Mouse (Mus musculus): ENCODE results near the gene Zcchc7. TPM values are rescaled to one million over a fixed set of nuclear protein-coding genes. Genes with fewer than 3 reads are reported as not detected.

Gene Zcchc7
- polyA plus RNA-seq, 1 experiment from 2014 or later: 47.6 TPM

GRCm38 (mm10) chr4:44777101-44777500, 21.4 kb downstream of the Zcchc7 start:
- Histone ChIP-seq H3K27me3 (no peaks in the 10 kb centered on the region), H3K36me3 (no peaks in the 10 kb centered on the region), H3K4me1 (no peaks in the 10 kb centered on the region), H3K27ac (no peak overlapping the region), H3K9ac (no peak overlapping the region), H3K4me2 (no peak overlapping the region), H3K9me3 (no peaks in the 10 kb centered on the region), H3K4me3 (no peak overlapping the region)
- WGBS: 84% methylated on average over 3 of the region's 3 CpGs
- no peak for ATAC-seq (ENCODE audit: insufficient number of reproducible peaks, low FRiP score, low TSS enrichment, low read depth)

GRCm38 (mm10) chr4:44777711-44778110, 22.0 kb downstream of the Zcchc7 start:
- Histone ChIP-seq H3K27me3 (no peaks in the 10 kb centered on the region), H3K9me3 (no peaks in the 10 kb centered on the region), H3K9ac (no peak overlapping the region), H3K36me3 (no peaks in the 10 kb centered on the region), H3K4me3 (no peak overlapping the region), H3K4me1 (no peaks in the 10 kb centered on the region), H3K4me2 (no peak overlapping the region), H3K27ac (no peak overlapping the region)
- ATAC-seq (ENCODE audit: insufficient number of reproducible peaks, low FRiP score, low TSS enrichment, low read depth): no peak

GRCm38 (mm10) chr4:44778316-44778715, 22.6 kb downstream of the Zcchc7 start:
- WGBS: 38% methylated on average over 3 of the region's 3 CpGs

GRCm38 (mm10) chr4:44780462-44781157, 24.9 kb downstream of the Zcchc7 start:
- Histone ChIP-seq H3K36me3 (no peaks in the 10 kb centered on the region), H3K27me3 (no peaks in the 10 kb centered on the region), H3K4me2 (no peak overlapping the region), H3K9ac (no peak overlapping the region), H3K9me3 (no peaks in the 10 kb centered on the region), H3K4me3 (no peak overlapping the region), H3K27ac (no peak overlapping the region), H3K4me1 (no peaks in the 10 kb centered on the region)
- 71% methylated on average over 4 of the region's 4 CpGs for WGBS
- ATAC-seq (ENCODE audit: insufficient number of reproducible peaks, low FRiP score, low TSS enrichment, low read depth): no peak

More at GRCm38 (mm10) chr4:44778316-44778715, 22.6 kb downstream of the Zcchc7 start:
- Histone ChIP-seq H3K9ac (no peak overlapping the region), H3K36me3 (no peaks in the 10 kb centered on the region), H3K4me1 (no peaks in the 10 kb centered on the region), H3K4me2 (no peak overlapping the region), H3K9me3 (no peaks in the 10 kb centered on the region), H3K27ac (no peak overlapping the region), H3K27me3 (no peaks in the 10 kb centered on the region), H3K4me3 (no peak overlapping the region)
- ATAC-seq (ENCODE audit: insufficient number of reproducible peaks, low FRiP score, low TSS enrichment, low read depth): no peak

GRCm38 (mm10) chr4:44781494-44781893, 25.8 kb downstream of the Zcchc7 start:
- H3K4me3 ChIP-seq: no peak overlapping the region
- ATAC-seq (ENCODE audit: insufficient number of reproducible peaks, low FRiP score, low TSS enrichment, low read depth): no peak
- H3K9ac ChIP-seq: no peak overlapping the region
- H3K9me3 ChIP-seq: no peaks in the 10 kb centered on the region
- H3K36me3 ChIP-seq: no peaks in the 10 kb centered on the region
- H3K27me3 ChIP-seq: no peaks in the 10 kb centered on the region
- no peak overlapping the region for H3K4me2 ChIP-seq
- 64% methylated on average over 1 of the region's 1 CpGs for WGBS
- H3K4me1 ChIP-seq: no peaks in the 10 kb centered on the region
- H3K27ac ChIP-seq: no peak overlapping the region

- Histone ChIP-seq H3K27ac (no peak overlapping the region), H3K9ac (no peak overlapping the region), H3K36me3 (no peaks in the 10 kb centered on the region), H3K4me1 (no peaks in the 10 kb centered on the region), H3K4me3 (no peak overlapping the region), H3K4me2 (no peak overlapping the region), H3K9me3 (no peaks in the 10 kb centered on the region), H3K27me3 (no peaks in the 10 kb centered on the region)
- ATAC-seq (ENCODE audit: insufficient number of reproducible peaks, low FRiP score, low TSS enrichment, low read depth): no peak
- WGBS: 46% methylated on average over 6 of the region's 6 CpGs
Observed at GRCm38 (mm10) chr4:44783566-44784292, 28.1 kb downstream of the Zcchc7 start.

GRCm38 (mm10) chr4:44812855-44813254, 57.2 kb downstream of the Zcchc7 start:
- no peak overlapping the region for H3K4me3 ChIP-seq
- ATAC-seq (ENCODE audit: insufficient number of reproducible peaks, low FRiP score, low TSS enrichment, low read depth): no peak
- no peak overlapping the region for H3K9ac ChIP-seq
- WGBS: 89% methylated on average over 1 of the region's 1 CpGs
- H3K9me3 ChIP-seq: no peaks in the 10 kb centered on the region
- no peaks in the 10 kb centered on the region for H3K27me3 ChIP-seq
- no peaks in the 10 kb centered on the region for H3K4me1 ChIP-seq
- H3K4me2 ChIP-seq: no peak overlapping the region
- no peak overlapping the region for H3K27ac ChIP-seq
- H3K36me3 ChIP-seq: no peaks in the 10 kb centered on the region

- Histone ChIP-seq H3K4me1 (no peaks in the 10 kb centered on the region), H3K9me3 (no peaks in the 10 kb centered on the region), H3K27ac (no peak overlapping the region), H3K4me3 (no peak overlapping the region), H3K4me2 (no peak overlapping the region), H3K9ac (no peak overlapping the region), H3K27me3 (no peaks in the 10 kb centered on the region), H3K36me3 (no peaks in the 10 kb centered on the region)
- ATAC-seq (ENCODE audit: insufficient number of reproducible peaks, low FRiP score, low TSS enrichment, low read depth): no peak
- WGBS: 53% methylated on average over 4 of the region's 4 CpGs
Observed at GRCm38 (mm10) chr4:44813770-44814169, 58.1 kb downstream of the Zcchc7 start.

- WGBS: 67% methylated on average over 7 of the region's 7 CpGs
- H3K36me3 ChIP-seq: no peaks in the 10 kb centered on the region
- ATAC-seq (ENCODE audit: insufficient number of reproducible peaks, low FRiP score, low TSS enrichment, low read depth): no peak
- H3K4me3 ChIP-seq: no peak overlapping the region
- H3K4me2 ChIP-seq: no peak overlapping the region
- H3K27ac ChIP-seq: no peak overlapping the region
- no peaks in the 10 kb centered on the region for H3K4me1 ChIP-seq
- no peak overlapping the region for H3K9ac ChIP-seq
- H3K9me3 ChIP-seq: no peaks in the 10 kb centered on the region
- H3K27me3 ChIP-seq: no peaks in the 10 kb centered on the region
Observed at GRCm38 (mm10) chr4:44816584-44816983, 60.9 kb downstream of the Zcchc7 start.

- Histone ChIP-seq H3K9me3 (no peaks in the 10 kb centered on the region), H3K9ac (no peak overlapping the region), H3K27me3 (no peaks in the 10 kb centered on the region), H3K4me1 (no peaks in the 10 kb centered on the region), H3K4me3 (no peak overlapping the region), H3K27ac (no peak overlapping the region), H3K36me3 (no peaks in the 10 kb centered on the region), H3K4me2 (no peak overlapping the region)
- no peak for ATAC-seq (ENCODE audit: insufficient number of reproducible peaks, low FRiP score, low TSS enrichment, low read depth)
- WGBS: 42% methylated on average over 3 of the region's 3 CpGs
Observed at GRCm38 (mm10) chr4:44830609-44831008, 74.9 kb downstream of the Zcchc7 start.

- Histone ChIP-seq H3K27ac (no peak overlapping the region), H3K36me3 (no peaks in the 10 kb centered on the region), H3K27me3 (no peaks in the 10 kb centered on the region), H3K4me2 (no peak overlapping the region), H3K9me3 (no peaks in the 10 kb centered on the region), H3K9ac (no peak overlapping the region), H3K4me3 (no peak overlapping the region), H3K4me1 (no peaks in the 10 kb centered on the region)
- ATAC-seq (ENCODE audit: insufficient number of reproducible peaks, low FRiP score, low TSS enrichment, low read depth): no peak
- WGBS: 52% methylated on average over 6 of the region's 6 CpGs
Observed at GRCm38 (mm10) chr4:44851835-44852251, 96.2 kb downstream of the Zcchc7 start.

- no peaks in the 10 kb centered on the region for H3K4me1 ChIP-seq
- H3K27ac ChIP-seq: no peak overlapping the region
- H3K27me3 ChIP-seq: no peaks in the 10 kb centered on the region
- no peak for ATAC-seq (ENCODE audit: insufficient number of reproducible peaks, low FRiP score, low TSS enrichment, low read depth)
- H3K9me3 ChIP-seq: no peaks in the 10 kb centered on the region
- no peak overlapping the region for H3K4me2 ChIP-seq
- no peaks in the 10 kb centered on the region for H3K36me3 ChIP-seq
- no peak overlapping the region for H3K4me3 ChIP-seq
- H3K9ac ChIP-seq: no peak overlapping the region
Observed at GRCm38 (mm10) chr4:44871591-44871990, 115.9 kb downstream of the Zcchc7 start.
